Mouse (Mus musculus) liver, embryonic 18 days (tissue): ENCODE data around the gene Gm3404. TPM values are rescaled to one million over a fixed set of nuclear protein-coding genes. Genes with fewer than 3 reads are reported as not detected.

Experiments
- polyA plus RNA-seq: library from polyadenylated mRNA; depleted of rRNA; stranded (reverse); fragments of >200 nt; gene quantifications from 2 replicates; pipeline ENCODE4 v1.2.3, GENCODE M21; 2012; rRNA removed

The Gm3404 gene
- not detected in 2 replicates for polyA plus RNA-seq

DNA sequence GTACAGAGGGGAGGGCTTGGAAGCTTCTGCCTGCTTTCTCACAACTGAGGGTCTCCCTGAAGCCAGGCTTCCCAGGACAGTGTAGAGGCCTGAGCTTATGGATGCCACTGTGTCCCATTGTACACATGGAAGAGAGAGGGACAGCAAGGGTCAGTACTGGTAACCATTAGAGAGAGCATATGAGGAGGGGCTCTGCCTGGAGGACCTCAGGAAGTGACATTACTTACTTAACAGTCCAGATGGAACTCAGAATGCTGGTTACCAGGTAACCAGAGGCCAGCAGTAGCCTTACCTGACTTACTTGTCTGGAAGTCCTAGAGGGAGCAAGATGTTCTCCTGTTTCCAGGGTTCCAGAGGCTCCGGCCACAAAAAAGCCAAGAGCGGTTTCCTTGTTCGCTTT lies at the start of gene Gm3404:
TSS of gene Gm3404 (plus strand) at position 301 of the 400 bp plus-strand sequence.

DNA sequence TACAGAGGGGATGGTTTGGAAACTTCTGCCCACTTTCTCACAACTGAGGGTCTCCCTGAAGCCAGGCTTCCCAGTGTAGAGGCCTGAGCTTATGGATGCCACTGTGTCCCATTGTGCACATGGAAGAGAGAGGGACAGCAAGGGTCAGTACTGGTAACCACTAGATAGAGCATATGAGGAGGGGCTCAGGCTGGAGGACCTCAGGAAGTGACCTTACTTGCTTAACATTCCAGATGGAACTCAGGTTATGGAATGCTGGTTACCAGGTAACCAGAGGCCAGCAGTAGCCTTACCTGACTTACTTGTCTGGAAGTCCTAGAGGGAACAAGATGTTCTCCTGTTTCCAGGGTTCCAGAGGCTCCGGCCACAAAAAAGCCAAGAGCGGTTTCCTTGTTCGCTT lies 43.9 kb upstream of the Gm3404 start, which contains the start of gene Gm6408:
TSS of gene Gm6408 (plus strand) at position 301 of the 400 bp plus-strand sequence.

DNA sequence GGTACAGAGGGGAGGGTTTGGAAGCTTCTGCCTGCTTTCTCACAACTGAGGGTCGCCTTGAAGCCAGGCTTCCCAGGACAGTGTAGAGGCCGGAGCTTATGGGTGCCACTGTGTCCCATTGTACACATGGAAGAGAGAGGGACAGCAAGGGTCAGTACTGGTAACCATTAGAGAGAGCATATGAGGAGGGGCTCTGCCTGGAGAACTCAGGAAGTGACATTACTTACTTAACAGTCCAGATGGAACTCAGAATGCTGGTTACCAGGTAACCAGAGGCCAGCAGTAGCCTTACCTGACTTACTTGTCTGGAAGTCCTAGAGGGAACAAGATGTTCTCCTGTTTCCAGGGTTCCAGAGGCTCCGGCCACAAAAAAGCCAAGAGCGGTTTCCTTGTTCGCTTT lies 34.5 kb upstream of the Gm3404 start, which contains the start of gene Gm6370:
TSS of gene Gm6370 (plus strand) at position 301 of the 400 bp plus-strand sequence.

DNA sequence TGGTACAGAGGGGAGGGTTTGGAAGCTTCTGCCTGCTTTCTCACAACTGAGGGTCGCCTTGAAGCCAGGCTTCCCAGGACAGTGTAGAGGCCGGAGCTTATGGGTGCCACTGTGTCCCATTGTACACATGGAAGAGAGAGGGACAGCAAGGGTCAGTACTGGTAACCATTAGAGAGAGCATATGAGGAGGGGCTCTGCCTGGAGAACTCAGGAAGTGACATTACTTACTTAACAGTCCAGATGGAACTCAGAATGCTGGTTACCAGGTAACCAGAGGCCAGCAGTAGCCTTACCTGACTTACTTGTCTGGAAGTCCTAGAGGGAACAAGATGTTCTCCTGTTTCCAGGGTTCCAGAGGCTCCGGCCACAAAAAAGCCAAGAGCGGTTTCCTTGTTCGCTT lies 23.5 kb upstream of the Gm3404 start, which contains the start of gene 4930449I24Rik:
TSS of gene 4930449I24Rik (plus strand) at position 301 of the 400 bp plus-strand sequence.

DNA sequence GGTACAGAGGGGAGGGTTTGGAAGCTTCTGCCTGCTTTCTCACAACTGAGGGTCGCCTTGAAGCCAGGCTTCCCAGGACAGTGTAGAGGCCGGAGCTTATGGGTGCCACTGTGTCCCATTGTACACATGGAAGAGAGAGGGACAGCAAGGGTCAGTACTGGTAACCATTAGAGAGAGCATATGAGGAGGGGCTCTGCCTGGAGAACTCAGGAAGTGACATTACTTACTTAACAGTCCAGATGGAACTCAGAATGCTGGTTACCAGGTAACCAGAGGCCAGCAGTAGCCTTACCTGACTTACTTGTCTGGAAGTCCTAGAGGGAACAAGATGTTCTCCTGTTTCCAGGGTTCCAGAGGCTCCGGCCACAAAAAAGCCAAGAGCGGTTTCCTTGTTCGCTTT lies 11.8 kb upstream of the Gm3404 start, which contains the start of gene Gm3402:
TSS of gene Gm3402 (plus strand) at position 301 of the 400 bp plus-strand sequence.

DNA sequence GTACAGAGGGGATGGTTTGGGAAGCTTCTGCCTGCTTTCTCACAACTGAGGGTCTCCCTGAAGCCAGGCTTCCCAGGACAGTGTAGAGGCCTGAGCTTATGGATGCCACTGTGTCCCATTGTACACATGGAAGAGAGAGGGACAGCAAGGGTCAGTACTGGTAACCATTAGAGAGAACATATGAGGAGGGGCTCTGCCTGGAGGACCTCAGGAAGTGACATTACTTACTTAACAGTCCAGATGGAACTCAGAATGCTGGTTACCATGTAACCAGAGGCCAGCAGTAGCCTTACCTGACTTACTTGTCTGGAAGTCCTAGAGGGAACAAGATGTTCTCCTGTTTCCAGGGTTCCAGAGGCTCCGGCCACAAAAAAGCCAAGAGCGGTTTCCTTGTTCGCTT lies 11.7 kb downstream of the Gm3404 start, which contains the start of gene Gm3409:
TSS of gene Gm3409 (plus strand) at position 301 of the 400 bp plus-strand sequence.

DNA sequence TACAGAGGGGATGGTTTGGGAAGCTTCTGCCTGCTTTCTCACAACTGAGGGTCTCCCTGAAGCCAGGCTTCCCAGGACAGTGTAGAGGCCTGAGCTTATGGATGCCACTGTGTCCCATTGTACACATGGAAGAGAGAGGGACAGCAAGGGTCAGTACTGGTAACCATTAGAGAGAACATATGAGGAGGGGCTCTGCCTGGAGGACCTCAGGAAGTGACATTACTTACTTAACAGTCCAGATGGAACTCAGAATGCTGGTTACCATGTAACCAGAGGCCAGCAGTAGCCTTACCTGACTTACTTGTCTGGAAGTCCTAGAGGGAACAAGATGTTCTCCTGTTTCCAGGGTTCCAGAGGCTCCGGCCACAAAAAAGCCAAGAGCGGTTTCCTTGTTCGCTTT lies 30.2 kb downstream of the Gm3404 start, which contains the start of gene Gm3415:
TSS of gene Gm3415 (plus strand) at position 301 of the 400 bp plus-strand sequence.

Other genes with a start within 250 kb of the Gm3404 start
- 0.05 TPM in 2 replicates for gene Wasf3, start 140.8 kb upstream of the Gm3404 start, polyA plus RNA-seq
- not detected in 2 replicates for gene Gm6408, start 43.8 kb upstream of the Gm3404 start, polyA plus RNA-seq
- not detected in 2 replicates for gene Gm6370, start 34.4 kb upstream of the Gm3404 start, polyA plus RNA-seq
- not detected in 2 replicates for gene 4930449I24Rik, start 23.4 kb upstream of the Gm3404 start, polyA plus RNA-seq
- not detected in 2 replicates for gene Gm3402, start 11.7 kb upstream of the Gm3404 start, polyA plus RNA-seq
- not detected in 2 replicates for gene Gm3409, start 11.8 kb downstream of the Gm3404 start, polyA plus RNA-seq
- not detected in 2 replicates for gene Gm3415, start 30.3 kb downstream of the Gm3404 start, polyA plus RNA-seq
- gene Gpr12, start 59.4 kb downstream of the Gm3404 start, polyA plus RNA-seq: 2.2 TPM in 2 replicates